Mouse (Mus musculus): ENCODE data around the gene Ebf1.

The Ebf1 gene

DNA sequence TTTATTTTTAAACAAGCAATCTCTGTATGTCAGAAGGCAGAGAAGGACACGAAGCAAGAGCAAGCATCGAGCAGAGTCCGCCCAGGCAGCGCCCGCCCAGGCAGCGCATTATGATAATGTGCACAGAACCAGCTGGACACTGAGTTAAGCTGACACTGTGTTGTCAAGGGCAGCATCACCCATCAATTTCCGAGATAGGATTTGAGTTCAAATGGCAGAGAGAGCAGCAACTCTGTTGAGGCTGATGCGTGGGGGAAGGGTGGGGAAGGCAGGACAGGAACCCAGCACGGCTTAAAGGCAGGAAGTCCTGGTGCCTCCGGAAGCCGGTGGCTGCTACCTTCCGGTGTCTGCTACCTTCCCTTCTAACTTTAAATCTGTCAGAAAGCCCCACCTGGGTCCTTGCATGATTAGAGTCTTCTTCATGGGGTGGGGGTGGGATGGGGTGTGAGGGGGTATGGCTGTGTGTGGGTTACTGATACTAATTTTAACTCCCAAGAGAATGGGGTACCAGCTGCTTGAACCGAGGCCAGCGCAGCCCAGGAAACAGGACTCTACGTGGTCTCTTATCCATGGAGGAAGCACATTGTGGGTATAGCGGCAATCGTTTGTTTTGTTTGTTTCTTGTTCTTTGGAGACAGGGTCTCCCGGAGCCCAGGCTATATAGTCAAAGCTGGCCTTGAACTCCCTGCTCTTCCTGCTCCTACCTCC, 275.9 kb downstream of the Ebf1 start:
- Histone ChIP-seq H3K36me3 (ENCODE audit: control insufficient read depth, insufficient read depth, low read length, poor library complexity, severe bottlenecking) (peaks cover 4% of the 10 kb centered on the region; the same call in 1 of the 2 replicates), H3K27me3 (ENCODE audit: control insufficient read depth, insufficient read depth, low read length, poor library complexity, severe bottlenecking) (no peaks in the 10 kb centered on the region)
- DNase-seq (ENCODE audit: low read depth, low spot score): peak; percentile 80

DNA sequence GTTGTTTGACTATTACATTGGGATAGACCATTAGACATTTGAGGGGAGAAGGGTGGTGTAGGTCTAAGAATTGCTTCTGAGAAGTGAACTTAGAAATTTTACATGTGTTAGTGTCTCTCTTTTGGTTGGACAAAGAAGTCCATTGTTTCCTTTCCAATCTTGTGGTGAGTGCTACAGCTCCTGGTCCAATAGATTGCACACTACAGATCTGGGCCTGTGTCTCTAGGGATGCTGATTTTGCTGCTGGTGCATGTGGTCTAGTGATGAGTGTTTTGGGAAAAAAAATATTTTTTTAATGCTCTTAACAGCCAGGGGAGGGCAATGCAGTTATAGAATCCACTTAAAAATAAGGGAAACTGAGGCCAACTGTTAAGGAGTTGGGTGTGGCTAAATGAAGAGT, 276.9 kb downstream of the Ebf1 start:
- DNase-seq (ENCODE audit: low read depth, low spot score): no peak
- H3K27me3 ChIP-seq (ENCODE audit: control insufficient read depth, insufficient read depth, low read length, poor library complexity, severe bottlenecking): no peaks in the 10 kb centered on the region
- H3K36me3 ChIP-seq (ENCODE audit: control insufficient read depth, insufficient read depth, low read length, poor library complexity, severe bottlenecking): peaks cover 4% of the 10 kb centered on the region; the same call in 1 of the 2 replicates

DNA sequence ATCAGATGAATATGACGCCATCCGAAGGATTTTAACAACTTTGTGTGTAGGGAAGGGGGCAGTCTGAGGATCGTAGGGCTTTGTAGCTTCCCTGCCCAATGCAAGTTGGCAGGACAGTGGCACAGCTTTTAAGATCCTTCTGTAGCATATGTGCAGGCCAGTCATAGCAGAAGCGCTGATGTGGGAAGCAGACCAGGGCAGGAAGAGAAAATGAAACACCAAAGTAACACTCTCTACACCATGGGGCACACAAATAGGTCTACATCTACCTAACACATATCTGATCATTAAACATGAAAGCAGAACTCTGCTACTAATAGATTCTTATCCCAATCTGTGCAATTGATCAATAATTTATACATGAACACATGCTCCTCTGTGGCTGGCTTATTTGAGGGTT, 277.7 kb downstream of the Ebf1 start:
- H3K36me3 ChIP-seq (ENCODE audit: control insufficient read depth, insufficient read depth, low read length, poor library complexity, severe bottlenecking): peaks cover 3% of the 10 kb centered on the region; the same call in 1 of the 2 replicates
- DNase-seq (ENCODE audit: low read depth, low spot score): peak; percentile 47
- no peaks in the 10 kb centered on the region for H3K27me3 ChIP-seq (ENCODE audit: control insufficient read depth, insufficient read depth, low read length, poor library complexity, severe bottlenecking)

DNA sequence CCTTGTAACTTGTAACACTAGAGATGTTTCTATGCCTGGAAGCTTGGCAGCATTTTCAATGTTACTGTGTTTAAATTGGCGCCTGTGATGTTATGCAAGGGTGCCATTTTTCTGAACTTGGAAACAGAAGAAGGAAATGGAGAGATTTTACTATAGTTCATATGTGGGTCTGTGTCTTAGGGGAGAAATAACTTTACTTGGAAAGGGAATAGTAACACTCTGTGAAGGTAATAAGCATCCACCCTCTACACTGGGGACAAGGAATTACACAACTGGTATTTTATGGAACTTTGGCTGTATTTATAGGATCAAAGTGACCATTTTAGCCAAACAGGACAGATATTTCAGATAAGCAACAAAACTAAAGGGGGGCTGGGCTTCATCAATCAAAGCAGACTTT, 278.8 kb downstream of the Ebf1 start:
- DNase-seq (ENCODE audit: low read depth, low spot score): no peak
- H3K27me3 ChIP-seq (ENCODE audit: control insufficient read depth, insufficient read depth, low read length, poor library complexity, severe bottlenecking): no peaks in the 10 kb centered on the region
- peaks cover 2% of the 10 kb centered on the region; the same call in 1 of the 2 replicates for H3K36me3 ChIP-seq (ENCODE audit: control insufficient read depth, insufficient read depth, low read length, poor library complexity, severe bottlenecking)

DNA sequence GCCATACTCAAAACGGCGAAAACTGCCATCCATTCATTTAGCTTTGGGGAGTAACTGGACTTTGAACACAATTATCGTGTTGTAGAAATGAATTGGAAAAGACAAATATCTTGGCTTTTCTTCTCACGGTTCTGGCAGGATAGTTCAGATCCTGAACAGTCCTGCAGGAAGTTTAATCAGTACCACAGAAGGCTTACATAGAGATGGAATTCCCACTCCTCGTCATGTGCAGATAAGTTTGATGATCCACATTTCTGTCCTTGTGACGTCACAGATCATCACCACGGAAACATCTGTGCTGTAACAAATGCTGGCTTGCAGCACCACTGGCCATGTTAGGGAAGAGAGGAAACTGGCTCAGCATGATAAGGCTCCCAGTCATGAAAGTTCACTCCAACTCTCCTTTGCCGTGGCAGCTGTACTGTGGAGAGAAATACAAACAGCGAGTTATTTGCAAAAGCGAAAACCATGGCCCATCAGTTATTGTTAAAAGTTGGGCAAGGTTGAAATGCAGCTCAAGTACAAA, 280.1 kb downstream of the Ebf1 start:
- Histone ChIP-seq H3K36me3 (ENCODE audit: control insufficient read depth, insufficient read depth, low read length, poor library complexity, severe bottlenecking) (peaks cover 2% of the 10 kb centered on the region; the same call in 1 of the 2 replicates), H3K27me3 (ENCODE audit: control insufficient read depth, insufficient read depth, low read length, poor library complexity, severe bottlenecking) (no peaks in the 10 kb centered on the region)
- DNase-seq (ENCODE audit: low read depth, low spot score): no peak

DNA sequence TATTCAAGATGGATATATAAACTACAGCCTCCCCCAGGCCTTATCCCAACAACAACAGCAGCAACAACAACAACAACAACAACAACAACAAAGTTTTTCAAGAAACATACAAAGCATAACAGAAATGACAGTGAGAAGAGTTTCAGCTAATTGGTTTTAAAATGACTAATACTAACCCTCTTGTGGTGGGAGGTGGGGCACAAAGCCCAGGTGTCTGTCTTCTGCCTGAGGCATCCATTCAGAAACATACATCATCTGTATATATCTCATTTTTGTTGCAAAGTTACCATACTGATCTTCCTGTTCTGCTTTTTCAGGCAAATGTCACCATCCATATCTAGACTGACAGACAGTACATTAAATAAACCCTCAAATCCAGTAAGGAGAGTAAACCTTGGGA, 282.4 kb downstream of the Ebf1 start:
- peak; percentile 53 for DNase-seq (ENCODE audit: low read depth, low spot score)
- H3K36me3 ChIP-seq (ENCODE audit: control insufficient read depth, insufficient read depth, low read length, poor library complexity, severe bottlenecking): peaks cover 2% of the 10 kb centered on the region; the same call in 1 of the 2 replicates
- no peaks in the 10 kb centered on the region for H3K27me3 ChIP-seq (ENCODE audit: control insufficient read depth, insufficient read depth, low read length, poor library complexity, severe bottlenecking)

DNA sequence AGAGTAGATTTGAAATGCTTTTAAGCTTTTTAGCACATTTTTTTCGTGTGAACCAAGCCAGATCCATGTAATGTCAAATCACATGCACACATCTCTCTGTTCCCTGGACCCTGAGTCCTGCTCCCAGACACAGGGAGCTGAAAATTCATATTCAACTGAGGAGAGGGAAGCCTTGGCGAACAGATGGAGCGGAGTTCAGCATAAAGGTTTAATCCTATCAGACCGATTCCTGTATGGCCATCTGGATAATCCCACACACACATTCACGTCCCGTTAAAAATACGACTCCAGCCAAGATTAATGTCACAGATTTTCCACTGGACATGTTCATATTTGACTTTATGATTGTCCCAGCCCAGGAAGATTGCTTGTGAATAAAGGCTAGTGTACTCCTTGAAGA, 282.8 kb downstream of the Ebf1 start:
- H3K36me3 ChIP-seq (ENCODE audit: control insufficient read depth, insufficient read depth, low read length, poor library complexity, severe bottlenecking): peaks cover 2% of the 10 kb centered on the region; the same call in 1 of the 2 replicates
- H3K27me3 ChIP-seq (ENCODE audit: control insufficient read depth, insufficient read depth, low read length, poor library complexity, severe bottlenecking): no peaks in the 10 kb centered on the region
- no peak for DNase-seq (ENCODE audit: low read depth, low spot score)

DNA sequence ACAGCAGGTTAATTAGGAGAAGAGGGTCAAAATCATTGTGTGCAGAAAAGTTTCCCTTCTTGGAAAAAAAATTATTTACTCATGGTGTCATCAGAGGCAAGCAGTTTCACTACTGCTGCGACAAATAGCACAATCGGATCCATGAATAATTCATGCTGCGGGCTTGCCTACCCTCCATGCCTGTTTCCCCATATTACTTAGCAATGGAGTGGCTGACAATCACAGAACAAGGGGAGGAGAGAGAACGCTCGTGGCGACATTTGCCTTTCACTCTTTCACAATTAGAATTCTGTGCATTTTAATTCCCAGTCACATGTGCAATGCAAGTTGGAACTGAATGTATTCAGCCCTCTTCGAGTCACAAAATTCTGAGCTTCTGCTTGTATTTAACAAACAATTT, 283.4 kb downstream of the Ebf1 start:
- no peak for DNase-seq (ENCODE audit: low read depth, low spot score)
- Histone ChIP-seq H3K36me3 (ENCODE audit: control insufficient read depth, insufficient read depth, low read length, poor library complexity, severe bottlenecking) (peaks cover 2% of the 10 kb centered on the region; the same call in 1 of the 2 replicates), H3K27me3 (ENCODE audit: control insufficient read depth, insufficient read depth, low read length, poor library complexity, severe bottlenecking) (no peaks in the 10 kb centered on the region)

DNA sequence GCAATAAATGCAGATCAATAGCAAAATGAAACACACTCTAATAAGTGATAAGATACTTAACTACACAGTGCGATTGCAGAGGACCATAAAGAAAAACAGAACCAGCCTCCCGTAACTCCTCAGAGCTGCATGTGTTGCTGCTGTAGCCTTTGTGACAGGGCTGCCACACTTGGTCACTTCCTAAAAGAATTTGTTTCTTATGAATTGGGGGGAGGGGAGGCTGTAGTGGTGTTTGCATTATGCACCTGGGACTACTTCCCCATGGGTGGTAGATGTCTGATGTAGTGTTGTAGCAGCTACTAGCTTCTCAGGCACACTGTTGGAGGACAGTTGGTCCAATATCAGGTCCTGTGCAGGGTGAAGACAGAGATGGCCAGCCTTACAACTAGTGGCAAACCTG, 284.6 kb downstream of the Ebf1 start:
- no peaks in the 10 kb centered on the region for H3K27me3 ChIP-seq (ENCODE audit: control insufficient read depth, insufficient read depth, low read length, poor library complexity, severe bottlenecking)
- peaks cover 2% of the 10 kb centered on the region; the same call in 1 of the 2 replicates for H3K36me3 ChIP-seq (ENCODE audit: control insufficient read depth, insufficient read depth, low read length, poor library complexity, severe bottlenecking)
- peak; percentile 74 for DNase-seq (ENCODE audit: low read depth, low spot score)

DNA sequence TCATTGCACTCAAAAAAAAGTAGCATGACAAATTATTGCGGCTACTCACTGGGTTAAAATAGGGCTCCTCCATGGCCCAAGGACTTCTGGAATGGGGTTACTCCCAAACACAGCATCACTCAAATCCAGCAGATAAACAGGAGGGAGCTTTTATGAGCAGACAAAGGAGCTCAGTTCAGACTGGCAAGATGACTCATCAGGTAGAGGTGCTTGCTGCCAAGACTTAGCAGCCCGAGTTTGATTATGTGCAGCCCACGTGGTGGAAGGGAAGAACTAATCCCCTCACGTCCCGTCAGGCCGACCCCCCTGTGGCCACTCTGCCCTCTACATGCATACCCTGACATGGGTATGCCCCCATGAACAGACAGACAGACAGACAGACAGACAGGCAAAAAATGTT, 285.0 kb downstream of the Ebf1 start:
- peaks cover 2% of the 10 kb centered on the region; the same call in 1 of the 2 replicates for H3K36me3 ChIP-seq (ENCODE audit: control insufficient read depth, insufficient read depth, low read length, poor library complexity, severe bottlenecking)
- H3K27me3 ChIP-seq (ENCODE audit: control insufficient read depth, insufficient read depth, low read length, poor library complexity, severe bottlenecking): no peaks in the 10 kb centered on the region
- DNase-seq (ENCODE audit: low read depth, low spot score): no peak

DNA sequence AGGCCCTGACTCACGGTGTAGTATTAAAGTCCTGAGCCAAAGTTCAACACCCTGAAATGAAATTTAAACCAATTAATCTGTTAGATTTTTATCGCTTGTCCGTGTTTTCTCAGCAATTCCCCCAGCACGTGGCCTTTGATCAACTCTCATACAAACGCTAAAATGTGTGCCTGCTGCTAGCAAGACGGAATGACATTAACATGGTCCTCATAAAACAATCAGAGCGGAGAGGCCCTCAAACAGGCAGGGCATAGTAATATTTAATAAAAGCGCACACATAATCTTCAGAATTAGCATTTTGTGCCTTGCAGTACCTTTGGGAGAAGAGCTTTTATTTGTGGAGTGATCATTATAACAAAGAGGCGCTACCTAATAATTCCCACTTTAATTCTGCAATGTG, 287.0 kb downstream of the Ebf1 start:
- H3K36me3 ChIP-seq (ENCODE audit: control insufficient read depth, insufficient read depth, low read length, poor library complexity, severe bottlenecking): peaks cover 2% of the 10 kb centered on the region; the same call in 1 of the 2 replicates
- DNase-seq (ENCODE audit: low read depth, low spot score): no peak
- no peaks in the 10 kb centered on the region for H3K27me3 ChIP-seq (ENCODE audit: control insufficient read depth, insufficient read depth, low read length, poor library complexity, severe bottlenecking)

DNA sequence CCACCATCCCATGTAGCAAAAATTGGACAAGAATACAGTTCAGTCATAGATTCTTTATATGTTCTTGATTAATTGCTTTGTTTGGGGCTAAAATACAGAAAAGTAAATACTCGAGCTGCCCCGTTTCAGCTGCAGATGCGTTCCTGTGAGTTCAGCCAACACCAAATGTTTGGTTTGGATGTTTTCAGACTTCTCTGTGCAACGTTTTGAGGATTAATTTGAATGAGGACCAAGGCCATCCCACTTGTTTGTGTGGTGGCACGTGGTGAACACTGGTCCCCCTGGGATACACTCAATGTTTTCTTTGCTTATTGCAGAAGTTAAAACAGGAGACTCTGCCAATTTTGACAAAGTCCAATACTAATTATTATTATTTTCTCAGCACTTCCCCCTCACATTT, 289.3 kb downstream of the Ebf1 start:
- DNase-seq (ENCODE audit: low read depth, low spot score): no peak
- H3K27me3 ChIP-seq (ENCODE audit: control insufficient read depth, insufficient read depth, low read length, poor library complexity, severe bottlenecking): no peaks in the 10 kb centered on the region
- H3K36me3 ChIP-seq (ENCODE audit: control insufficient read depth, insufficient read depth, low read length, poor library complexity, severe bottlenecking): no peaks in the 10 kb centered on the region; the same call in 1 of the 2 replicates

DNA sequence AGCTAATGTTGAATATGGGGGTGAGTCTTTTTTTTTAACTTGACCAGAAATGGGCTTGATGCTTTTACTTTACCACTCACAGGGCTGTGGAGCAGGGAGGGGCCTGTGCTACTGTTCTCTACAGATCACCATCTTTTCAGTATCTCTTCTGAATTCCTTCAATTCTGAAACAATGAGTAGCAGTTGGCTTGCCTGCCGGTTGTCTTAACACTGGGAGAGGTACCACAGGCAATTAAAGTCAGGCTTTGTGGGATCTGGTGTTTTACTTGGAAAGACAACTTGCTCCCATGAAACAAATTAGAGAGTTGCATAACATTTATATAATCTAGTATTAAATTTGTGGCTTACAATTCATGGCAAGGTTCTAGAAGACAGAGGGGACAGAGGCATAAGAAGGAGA, 294.6 kb downstream of the Ebf1 start:
- peaks cover 5% of the 10 kb centered on the region; the same call in 1 of the 2 replicates for H3K36me3 ChIP-seq (ENCODE audit: control insufficient read depth, insufficient read depth, low read length, poor library complexity, severe bottlenecking)
- no peak for DNase-seq (ENCODE audit: low read depth, low spot score)
- no peaks in the 10 kb centered on the region for H3K27me3 ChIP-seq (ENCODE audit: control insufficient read depth, insufficient read depth, low read length, poor library complexity, severe bottlenecking)

DNA sequence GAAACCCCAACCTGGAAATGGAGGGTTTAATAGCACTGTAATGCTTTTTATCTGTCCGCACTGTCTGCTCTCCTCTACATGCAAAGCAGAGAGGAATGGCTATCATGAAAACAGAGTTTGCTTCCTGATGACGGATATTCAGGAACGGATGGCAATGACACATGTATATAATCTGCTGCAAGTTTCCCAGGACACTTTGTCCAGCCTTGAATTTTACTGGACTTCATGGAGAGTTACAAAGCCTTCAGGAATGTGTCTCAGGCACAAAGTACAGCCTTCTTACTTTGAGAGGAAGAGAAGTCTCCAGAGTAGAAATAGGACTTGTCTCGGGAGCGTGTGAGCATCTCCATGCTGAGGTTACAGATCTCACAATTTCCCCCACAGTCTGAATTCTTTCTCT, 296.7 kb downstream of the Ebf1 start:
- H3K27me3 ChIP-seq (ENCODE audit: control insufficient read depth, insufficient read depth, low read length, poor library complexity, severe bottlenecking): no peaks in the 10 kb centered on the region
- H3K36me3 ChIP-seq (ENCODE audit: control insufficient read depth, insufficient read depth, low read length, poor library complexity, severe bottlenecking): peaks cover 5% of the 10 kb centered on the region; the same call in 1 of the 2 replicates
- DNase-seq (ENCODE audit: low read depth, low spot score): no peak

DNA sequence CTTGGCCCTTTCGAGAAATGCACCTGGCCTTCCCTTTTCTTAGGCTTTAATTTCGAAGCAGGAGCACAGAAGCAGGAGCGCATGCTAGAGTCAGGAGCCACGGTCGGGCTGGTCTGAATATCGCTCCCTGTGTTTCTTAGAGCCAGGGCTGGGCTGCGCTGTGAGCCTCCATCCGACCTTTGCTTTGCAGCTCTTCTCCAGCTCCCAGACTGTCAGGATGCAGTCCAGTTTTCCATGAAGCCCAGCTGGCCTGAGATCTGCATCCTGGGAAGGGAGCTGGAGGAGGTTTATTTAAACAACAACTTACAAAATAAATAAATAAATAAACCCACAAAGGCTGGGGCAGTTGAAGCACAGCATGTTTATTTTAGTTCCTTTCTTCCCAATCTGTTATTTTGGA, 299.9 kb downstream of the Ebf1 start:
- H3K36me3 ChIP-seq (ENCODE audit: control insufficient read depth, insufficient read depth, low read length, poor library complexity, severe bottlenecking): 0 out of 2 replicates have a peak, but pooled peaks cover 2% of the 10 kb centered on the region
- no peak for DNase-seq (ENCODE audit: low read depth, low spot score)
- no peaks in the 10 kb centered on the region for H3K27me3 ChIP-seq (ENCODE audit: control insufficient read depth, insufficient read depth, low read length, poor library complexity, severe bottlenecking)

Measured in splenic B cell, adult 2 months (primary cell).